Mouse (Mus musculus) adrenal gland, postnatal 25 days (tissue): ENCODE results near the gene Ggact. TPM values are rescaled to one million over a fixed set of nuclear protein-coding genes. Genes with fewer than 3 reads are reported as not detected.

Experiments used
- DNase-seq: peaks from one replicate; pipeline ENCODE4 v3.0.0; 2021; ENCODE audit warnings: mixed read lengths
- total RNA-seq: library from RNA; stranded (reverse); gene quantifications from 2 replicates; pipeline ENCODE4 v1.2.3, GENCODE M21; 2021

Ggact gene
- total RNA-seq, 1 experiment from 2014 or later = 60.4 TPM

DNA sequence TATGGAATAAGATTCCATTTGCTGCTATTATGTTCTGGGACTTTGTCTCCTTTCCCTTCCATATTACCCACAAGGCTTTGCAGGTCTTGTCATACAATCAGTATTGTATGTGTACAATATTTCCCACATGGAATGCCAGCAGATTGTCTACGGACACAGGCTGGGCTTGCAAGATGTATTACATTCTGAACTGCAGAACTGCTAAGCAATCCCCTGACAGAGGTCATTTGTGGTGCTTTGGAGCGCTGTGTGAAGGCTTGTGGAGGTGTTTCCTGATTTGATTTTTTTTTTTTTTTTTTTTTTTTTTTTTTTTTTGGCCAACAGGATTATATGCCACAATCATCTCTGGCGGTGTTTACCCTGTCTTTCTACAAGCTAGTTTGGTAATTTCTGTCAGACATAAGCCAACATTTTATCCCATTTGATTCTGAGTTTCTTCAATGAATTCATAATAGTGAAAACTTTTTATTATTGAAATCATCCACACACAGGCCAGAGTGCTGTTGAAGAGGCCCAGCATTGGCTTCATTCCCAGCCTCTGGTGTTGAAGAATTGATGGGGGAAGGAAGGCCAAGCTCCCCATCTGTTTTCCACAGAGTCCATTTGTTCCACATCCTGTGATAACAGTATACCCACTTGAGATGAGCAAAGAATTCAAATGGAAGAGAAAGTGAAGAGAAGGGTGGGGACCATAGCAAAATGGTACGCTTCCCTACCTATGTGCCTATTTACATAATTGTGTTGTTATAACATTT, 45.8 kb downstream of the Ggact start:
- no peak for DNase-seq

DNA sequence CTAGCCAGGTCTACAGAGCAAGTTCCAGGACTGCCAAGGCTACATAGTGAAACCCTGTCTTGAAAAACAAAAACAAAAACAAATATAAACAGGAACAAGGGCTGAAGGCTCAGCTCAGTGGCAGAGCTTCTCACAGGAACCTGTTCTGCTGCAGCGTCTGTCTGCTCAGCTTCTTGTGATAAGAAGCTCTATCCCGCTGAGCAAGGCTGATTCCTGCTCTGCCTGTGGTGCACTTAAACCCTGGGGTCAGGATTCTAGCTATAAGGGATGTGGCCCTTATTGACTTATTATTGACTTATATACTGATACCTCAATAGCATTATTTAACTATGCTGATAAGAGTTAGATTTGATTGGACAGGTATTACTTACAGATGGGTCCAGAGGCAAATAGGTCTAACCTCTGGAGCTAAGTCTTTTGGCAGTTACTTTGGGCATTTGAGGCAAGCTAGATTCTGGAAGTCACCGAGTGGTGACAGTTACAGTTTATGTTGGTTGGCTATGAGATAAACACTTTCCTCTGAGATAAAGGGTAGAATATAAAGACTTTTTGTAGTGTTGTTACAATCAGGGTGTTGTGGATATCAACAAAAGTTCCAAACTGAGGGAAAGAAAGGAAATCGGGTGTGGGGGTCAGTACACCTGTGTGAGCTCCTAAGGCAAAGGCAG, 48.0 kb downstream of the Ggact start:
- DNase-seq = no peak

DNA sequence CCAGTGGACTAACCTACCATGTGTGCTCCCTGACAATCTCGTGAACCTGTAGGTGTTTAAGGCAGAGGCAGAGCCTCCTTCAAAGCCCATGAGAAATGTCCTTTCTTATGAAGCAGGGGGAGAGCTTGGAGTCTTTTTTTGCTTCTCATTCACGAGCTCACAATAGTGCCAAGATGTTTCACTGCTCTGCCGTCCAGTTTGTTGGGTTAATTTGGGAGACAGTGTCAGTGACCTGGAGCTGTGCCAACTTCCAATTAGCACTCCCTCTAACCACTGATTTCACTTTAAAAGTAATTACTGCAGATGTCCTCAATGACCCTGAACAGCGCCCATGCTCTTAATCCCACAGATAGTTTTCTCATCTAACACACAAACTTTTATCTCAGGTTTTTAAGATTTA, 50.9 kb downstream of the Ggact start:
- DNase-seq = no peak

DNA sequence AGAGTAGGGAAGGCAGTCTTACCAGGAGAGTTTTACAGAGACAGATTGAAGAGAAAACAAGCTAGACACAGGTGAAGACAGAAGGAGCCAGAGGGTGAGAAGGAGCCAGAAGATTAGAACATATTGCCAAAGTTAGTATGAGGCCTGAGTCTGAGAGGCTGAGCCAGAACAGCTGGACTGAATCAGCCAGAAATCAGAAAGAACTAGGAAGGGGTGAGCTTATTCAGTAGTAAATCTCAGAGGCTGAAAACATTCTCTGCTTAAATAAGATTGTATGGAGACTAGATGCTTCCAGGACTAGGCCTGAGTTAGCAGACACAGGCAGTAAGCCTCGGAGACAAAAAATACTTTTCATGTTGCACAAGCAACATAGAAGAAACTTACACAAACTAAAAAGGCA, 53.8 kb downstream of the Ggact start:
- no peak for DNase-seq

DNA sequence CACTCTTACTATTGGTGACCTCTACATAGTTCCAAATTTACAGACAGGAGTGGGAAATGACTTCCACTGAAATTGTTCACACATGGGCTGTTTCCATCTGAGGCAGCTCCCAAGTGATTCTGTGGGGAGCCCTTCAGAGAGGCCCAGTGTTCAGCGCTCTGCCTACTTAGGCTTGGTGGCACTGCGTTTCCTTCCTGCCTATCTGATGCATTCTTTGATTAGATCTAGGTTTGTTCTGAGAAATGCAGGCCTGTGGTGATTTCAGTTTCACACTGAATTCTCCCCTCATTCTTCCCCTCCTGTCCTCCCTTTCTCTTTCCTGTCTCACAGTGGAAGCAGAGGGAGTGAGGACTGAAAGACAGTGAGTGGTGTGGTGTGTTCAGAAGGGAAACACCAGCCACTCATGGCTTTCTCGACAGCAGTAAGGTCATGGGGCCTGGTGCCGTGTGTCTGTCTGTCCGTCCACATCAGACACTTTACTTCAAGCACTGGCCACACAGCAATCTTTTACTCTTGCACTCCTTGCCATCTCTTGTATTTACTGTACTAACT, 61.0 kb downstream of the Ggact start:
- DNase-seq = no peak

DNA sequence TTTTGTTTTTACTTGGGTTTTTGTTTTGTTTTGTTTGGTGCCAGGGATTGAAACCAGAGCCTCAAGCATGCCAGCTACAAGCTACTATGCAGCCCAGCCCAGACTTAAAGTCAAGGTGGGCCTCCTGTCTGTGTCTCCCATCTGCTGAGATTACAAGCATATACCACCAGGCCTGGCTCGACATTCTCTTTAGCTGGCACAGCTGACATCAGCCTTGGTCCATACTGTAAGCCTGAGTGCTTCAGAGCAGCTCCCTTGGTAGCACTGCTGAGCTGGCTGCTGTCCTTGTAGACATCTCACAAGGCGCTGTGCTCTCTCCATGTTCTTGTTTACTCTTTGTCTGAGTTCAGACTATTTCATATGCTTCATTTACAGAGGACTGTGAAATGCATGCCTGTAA, 76.5 kb downstream of the Ggact start:
- no peak for DNase-seq

DNA sequence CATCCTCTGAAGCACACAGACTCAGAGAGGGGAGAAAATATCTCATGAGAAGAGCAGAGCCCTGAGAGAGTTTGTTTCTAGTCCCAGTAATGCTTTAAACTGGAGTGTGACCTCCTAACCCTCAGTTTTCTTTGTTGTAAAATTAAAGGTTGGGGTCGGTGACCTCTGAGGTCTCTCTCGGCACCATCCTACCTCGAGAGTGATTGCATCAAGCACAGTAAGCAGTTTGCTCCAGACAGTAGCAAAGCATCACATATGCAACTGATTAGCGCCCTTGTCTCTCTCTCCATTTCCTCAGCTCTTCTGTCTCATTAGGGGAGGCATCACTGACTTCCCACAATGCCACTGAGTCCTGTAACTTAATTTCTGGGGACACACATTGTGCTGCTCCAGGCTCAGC, 77.3 kb downstream of the Ggact start:
- no peak for DNase-seq

DNA sequence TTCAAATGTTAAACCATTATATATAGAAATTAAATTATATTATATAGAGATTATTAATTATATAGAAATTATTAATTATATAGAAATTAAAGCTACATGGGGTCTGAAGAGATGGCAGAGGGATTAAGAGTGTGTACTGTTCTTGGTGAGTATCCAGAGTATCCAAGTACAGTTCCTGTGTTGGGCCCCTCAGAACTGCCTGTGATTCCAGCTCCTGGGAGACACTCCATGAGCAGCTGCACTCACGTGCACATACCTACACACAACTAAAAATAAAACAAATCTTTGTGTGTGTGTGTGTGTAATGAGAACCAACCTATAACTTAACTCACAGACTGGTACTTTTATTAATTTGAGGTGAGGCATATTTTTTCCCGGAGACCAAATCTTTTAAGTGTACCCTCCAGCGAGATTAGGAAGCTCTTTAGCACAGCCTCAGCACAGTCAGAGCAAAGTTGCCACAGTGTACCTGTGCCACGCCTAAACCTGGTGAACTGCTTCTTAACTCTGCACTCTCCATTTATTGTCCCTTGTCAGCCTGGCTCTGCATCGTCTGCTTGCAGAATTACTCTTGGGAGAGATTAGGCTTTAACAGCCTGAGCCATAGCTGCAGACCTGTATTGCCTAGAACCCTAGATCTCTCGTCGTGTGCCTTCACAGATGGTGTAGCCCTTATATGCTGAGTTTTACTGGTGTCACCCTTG, 77.9 kb downstream of the Ggact start:
- DNase-seq = no peak

DNA sequence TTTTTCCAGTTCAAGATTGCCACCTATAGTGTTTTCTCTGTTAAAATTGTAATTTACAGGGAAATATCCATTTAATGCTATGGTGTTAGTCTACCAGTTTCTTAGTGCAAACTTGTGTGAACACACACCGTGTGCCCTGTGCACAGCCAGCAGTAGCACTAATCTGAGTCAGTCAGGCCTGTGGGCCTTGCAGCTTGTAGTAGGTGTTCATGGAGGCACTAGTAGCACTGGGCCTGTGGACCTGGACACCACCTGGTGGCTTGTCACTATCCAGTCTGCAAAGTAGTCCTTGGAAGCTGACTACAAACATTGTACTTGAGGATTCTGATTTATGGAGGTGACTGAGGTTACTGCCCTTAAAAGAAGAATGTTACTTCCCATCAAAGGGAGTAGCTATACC, 78.8 kb downstream of the Ggact start:
- no peak for DNase-seq

DNA sequence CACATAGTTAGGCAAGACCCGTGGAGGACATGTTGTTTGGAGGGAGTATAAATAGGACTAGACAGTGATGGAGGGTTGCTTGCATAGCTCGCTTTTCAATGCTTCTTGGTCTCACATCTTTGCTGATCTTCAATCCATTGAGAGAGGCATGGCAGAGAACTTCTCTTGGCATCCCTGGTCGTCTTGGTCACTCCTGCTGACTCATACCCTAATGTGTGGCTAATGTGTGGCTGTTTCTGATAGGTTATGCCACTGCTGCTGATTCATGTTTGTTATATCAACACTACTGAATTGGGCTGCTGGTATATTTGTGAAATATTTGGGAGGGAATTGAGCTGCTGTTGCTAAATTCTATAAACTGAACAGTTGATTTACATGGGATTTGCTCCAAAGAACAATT, 79.9 kb downstream of the Ggact start:
- DNase-seq = no peak

DNA sequence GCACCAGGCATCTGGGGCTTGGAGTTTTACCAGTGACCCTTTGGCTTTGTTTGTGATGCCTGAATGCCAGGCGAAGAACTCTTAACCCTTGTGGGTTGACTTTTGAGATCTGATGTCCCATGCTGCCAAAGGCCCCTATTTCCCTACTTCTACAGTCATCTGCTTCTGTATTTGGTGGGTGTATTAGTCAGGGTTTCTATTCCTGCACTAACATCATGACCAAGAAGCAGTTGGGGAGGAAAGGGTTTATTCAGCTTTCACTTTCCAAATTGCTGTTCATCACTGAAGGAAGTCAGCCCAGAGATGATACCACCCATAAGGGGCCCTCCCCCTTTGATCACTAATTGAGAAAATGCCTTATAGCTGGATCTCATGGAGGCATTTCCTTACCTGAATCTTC, 83.1 kb downstream of the Ggact start:
- no peak for DNase-seq

DNA sequence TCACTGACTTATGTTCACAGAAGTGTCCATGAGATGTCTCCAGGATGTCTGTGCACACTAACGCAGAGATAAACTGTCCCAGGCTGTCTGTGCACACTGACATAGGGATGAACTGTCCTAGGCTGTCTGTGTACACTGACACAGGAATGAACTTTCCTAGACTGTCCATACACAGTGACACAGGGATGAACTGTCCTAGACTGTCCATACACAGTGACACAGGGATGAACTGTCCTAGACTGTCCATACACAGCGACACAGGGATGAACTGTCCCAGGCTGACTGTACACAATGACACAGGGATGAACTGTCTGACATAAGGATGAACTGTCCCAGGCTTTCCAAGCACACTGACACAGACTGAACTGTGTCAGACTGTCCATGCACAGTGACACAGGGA, 88.1 kb downstream of the Ggact start:
- no peak for DNase-seq

DNA sequence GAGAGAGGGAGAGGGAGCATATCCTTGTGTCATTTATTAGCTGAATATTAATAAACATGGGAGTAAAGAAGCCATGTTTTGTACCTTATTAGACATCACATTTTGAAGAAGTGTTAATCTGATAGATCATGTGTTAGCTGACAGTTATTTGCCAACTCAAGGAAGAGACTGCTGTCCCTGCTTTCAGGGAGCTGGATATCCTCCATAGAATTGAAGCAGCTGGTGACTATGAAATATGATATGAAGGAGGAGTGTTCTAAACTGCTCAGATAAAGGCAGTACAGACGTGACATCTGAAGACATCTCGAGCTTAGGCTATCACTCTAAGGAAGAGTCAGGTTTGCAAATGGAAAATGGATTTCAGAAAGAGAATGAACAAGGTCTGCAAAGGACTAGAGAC, 89.8 kb downstream of the Ggact start:
- DNase-seq = no peak

DNA sequence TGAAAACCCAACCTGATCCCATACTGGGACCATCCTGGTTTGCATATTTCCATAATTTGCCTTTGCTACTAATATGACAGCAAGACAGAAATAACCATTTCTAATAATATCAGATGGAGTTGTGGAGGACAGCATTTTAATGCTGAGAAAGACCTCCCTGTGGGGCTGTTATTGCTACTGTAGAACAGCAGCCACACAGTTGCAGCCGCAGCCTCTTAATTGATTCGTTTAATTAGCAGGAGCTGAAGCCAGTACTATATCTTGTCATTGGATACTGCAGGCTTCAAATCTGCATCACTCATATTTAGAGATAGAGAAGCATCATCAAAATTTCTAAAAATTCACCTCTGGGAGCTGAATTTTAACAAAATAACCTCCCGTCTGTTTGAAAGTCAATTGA, 92.6 kb downstream of the Ggact start:
- DNase-seq = no peak

DNA sequence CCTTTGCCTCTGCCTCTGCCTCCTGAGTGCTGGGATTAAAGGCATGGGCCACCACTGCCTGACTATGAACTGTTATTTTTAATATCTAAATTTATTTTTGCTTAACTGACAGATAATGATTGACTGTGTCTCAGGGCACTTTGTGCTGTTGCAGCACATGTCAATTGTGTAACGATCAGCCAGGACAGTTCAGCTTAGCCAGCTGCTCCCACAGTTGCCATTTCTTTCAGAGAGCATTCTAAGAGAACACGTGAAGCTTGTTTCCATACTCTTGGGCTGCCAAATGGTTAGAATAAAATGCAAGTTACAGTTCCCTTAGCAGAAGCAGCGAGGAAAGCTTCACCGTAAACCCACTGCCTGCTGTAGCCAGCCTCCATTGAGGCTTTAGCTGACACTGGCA, 113.3 kb downstream of the Ggact start:
- no peak for DNase-seq

DNA sequence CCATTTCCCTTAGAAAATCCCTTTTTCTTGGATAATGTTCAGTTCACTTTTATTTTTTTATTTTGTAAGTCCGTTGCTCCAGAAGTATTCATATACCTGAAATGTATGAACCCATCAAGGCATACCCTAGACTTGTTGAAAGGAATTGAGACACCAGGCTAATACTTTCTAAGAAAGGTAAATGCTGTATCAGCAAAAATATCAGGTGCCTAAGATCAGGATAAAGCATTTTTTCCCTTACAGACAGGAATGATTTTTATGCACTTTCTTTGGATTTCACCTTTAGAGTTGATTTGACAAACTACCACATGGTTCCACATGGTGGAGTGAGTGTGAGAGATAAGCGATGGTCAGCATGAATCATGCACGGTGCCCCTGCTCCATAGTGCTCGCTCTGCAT, 120.2 kb downstream of the Ggact start:
- no peak for DNase-seq

DNA sequence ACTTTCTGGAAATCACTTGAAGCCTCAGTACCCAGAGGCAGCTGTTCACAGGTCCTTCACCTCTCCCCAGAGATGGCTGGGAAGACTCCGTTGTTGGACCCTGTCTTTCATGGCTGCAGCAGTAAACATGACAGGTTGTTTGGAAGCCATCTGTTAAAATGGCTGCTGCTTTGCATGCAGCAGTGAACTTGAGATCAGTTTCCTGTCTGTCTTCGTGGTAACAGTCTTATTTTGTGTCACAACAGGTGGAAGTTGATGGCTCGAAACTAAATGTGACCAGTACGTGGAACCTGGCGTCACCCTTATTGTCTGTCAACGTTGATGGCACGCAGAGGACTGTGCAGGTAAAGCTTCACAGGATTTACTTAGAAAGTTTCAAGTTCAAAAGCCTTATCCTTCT, 123.4 kb downstream of the Ggact start:
- no peak for DNase-seq

DNA sequence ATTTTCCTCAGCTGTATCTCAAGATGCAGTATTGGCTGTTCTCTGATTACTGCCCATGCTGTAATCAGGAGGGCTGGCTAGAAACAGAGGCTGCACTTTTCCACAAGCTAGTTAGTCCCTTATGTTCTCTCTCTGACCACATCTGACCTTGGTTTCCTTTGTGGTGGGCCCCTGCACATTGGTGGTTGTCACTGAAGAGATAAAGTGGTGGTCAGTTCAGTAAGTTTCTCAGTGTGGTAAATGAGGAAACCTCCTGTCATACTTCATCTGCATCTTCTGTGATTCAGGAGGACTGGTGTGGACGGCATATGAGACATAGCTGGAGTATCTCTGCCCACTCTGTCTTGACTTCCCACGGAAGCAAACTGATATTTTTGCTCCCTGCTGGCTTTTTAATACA, 125.4 kb downstream of the Ggact start:
- no peak for DNase-seq

DNA sequence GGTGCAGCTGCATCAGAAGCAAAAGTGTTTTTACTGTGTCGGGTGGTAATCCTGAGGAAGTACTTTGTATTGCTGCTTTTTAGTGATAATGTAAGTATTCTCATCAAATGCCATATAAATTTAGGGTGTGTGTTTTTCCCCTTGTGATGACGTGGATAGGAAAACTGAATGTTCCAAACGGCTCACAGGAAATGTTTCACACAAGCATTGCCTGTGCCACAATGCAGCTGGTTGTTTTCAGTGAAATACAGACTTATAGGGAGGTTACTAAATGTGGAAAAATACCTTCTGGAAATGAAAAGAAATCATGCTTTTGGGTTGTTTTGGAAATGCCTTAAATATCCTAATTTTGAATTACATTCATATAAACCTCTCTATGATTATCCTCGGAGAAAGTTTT, 128.9 kb downstream of the Ggact start:
- no peak for DNase-seq

DNA sequence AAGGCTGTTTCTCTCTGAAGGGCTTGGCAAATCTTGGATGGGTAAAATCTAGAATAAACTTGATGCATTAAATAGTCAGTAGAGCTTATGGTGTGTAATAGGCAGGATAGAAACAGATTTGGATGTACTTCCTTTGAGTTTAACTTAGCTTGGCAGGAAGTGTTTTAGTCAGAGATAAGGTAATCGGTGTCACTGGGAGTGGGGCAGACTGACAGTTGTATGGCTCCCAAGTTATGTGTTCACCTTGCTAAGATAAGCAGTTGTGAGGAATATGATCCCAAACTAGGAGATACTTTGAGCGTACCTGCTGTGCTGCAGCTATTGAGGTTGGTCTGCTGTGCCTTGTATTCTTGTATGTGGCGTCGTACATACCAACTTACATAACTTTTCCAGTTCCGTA, 147.1 kb downstream of the Ggact start:
- DNase-seq = no peak
